Mouse (Mus musculus) testis, adult 2 months (tissue): ENCODE measurements around the gene Rem1.

ENCODE experiments used
- CTCF ChIP-seq: fragments of 200-500 bp; IDR thresholded peaks from 2 replicates; pipeline ENCODE4 v1.5.1; 2012; ENCODE audit warnings: low read depth, mild to moderate bottlenecking, inconsistent platforms, low read length, moderate library complexity; ENCODE audit not compliant: control insufficient read depth, insufficient read depth, insufficient replicate concordance
- POLR2A ChIP-seq: fragments of 200-500 bp; IDR thresholded peaks from 2 replicates; pipeline ENCODE4 v1.6.1; 2012; ENCODE audit warnings: low read depth, mild to moderate bottlenecking, inconsistent platforms, low read length, moderate library complexity; ENCODE audit not compliant: control insufficient read depth

DNA sequence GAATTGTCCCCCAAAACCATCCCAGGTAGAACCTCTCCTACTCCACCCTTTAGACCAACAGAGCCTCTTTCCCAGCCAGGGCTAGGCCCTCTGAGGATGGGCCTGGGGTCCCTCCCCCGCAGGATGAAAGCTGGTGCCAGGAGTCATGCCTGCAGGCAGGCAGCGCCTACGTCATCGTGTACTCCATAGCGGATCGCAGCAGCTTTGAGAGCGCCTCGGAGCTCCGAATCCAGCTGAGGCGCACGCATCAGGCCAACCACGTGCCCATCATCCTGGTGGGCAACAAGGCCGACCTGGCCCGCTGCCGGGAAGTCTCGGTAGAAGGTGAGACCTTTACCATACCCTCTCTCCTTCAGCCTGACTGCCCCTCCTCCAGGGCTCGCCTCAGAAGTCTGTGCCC lies 6.6 kb downstream of the Rem1 start:
- no peak for TF ChIP-seq POLR2A
- TF ChIP-seq CTCF, result no peak
